Mouse (Mus musculus): ENCODE measurements around the gene Cdc42ep3. TPM values are rescaled to one million over a fixed set of nuclear protein-coding genes. Genes with fewer than 3 reads are reported as not detected.
A peak's percentile ranks its signal among the peaks of the same experiment; 100 is the strongest.

Gene Cdc42ep3
- polyA plus RNA-seq, 1 experiment from 2014 or later: 44.3 TPM

GRCm38 (mm10) chr17:79341946-79342470, 12.9 kb downstream of the Cdc42ep3 start:
- Histone ChIP-seq H3K4me1 (replicated peaks) (peaks cover 27% of the 10 kb centered on the region), H3K27ac (no peak overlapping the region), H3K9me3 (no peaks in the 10 kb centered on the region), H3K27me3 (no peaks in the 10 kb centered on the region), H3K36me3 (peaks cover 2% of the 10 kb centered on the region; the same call in 1 of the 2 replicates), H3K9ac (no peak overlapping the region), H3K4me2 (no peak overlapping the region), H3K4me3 (no peak overlapping the region)
- ATAC-seq (ENCODE audit: low FRiP score): no peak
- 73% methylated on average over 7 of the region's 7 CpGs for WGBS

DNA sequence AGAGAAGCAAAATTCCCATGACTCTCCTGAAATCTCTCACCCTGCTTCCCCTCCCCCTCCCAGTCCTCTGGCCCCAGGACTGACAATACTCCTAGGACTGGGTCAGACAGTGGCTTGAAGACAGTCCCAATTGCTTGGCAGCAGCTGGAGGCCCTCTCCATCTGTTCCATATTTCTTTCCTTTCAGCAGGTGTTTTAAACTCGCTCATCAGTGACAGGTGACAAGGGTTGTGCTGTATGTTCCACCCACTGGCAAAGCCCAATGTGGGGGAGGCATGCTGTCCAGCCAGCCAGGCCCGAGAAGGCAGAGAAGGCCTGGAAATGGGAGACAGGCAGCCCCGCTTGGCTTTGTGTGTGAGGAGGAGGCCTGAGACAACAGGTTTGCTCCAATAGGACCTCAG, 17.4 kb downstream of the Cdc42ep3 start:
- no peak overlapping the region for H3K9ac ChIP-seq
- peaks cover 23% of the 10 kb centered on the region for H3K36me3 ChIP-seq
- peaks cover 5% of the 10 kb centered on the region for H3K4me1 ChIP-seq (replicated peaks)
- no peak for ATAC-seq (ENCODE audit: low FRiP score)
- 85% methylated on average over 3 of the region's 3 CpGs for WGBS
- no peaks in the 10 kb centered on the region for H3K27me3 ChIP-seq
- H3K4me3 ChIP-seq: no peak overlapping the region
- H3K4me2 ChIP-seq: no peak overlapping the region
- no peak overlapping the region for H3K27ac ChIP-seq
- no peaks in the 10 kb centered on the region for H3K9me3 ChIP-seq

DNA sequence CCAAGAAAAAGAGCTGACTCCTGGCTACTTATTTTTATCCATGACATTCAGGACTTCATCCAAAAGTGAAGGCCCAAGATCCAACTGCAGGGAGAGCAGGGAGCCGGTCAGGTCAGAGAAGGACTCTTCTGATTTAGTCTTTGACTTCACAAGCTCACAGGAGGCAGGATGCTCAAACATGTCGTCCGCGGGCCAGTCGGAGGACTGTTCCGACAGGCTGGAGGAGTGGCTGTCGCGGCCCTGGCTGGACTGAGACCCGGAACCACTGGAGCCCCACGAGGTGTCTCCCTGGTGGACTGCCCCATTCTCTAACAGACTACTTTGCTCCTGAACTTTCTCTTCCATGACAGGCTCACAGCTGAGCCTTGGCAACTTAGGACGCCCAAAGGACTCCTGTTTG, 20.2 kb downstream of the Cdc42ep3 start:
- H3K4me2 ChIP-seq: no peak overlapping the region
- no peak overlapping the region for H3K4me3 ChIP-seq
- H3K9ac ChIP-seq: no peak overlapping the region
- no peaks in the 10 kb centered on the region for H3K9me3 ChIP-seq
- ATAC-seq (ENCODE audit: low FRiP score): no peak
- WGBS: 90% methylated on average over 11 of the region's 11 CpGs
- H3K27me3 ChIP-seq: no peaks in the 10 kb centered on the region
- H3K36me3 ChIP-seq: peaks cover 26% of the 10 kb centered on the region
- peaks cover 5% of the 10 kb centered on the region; the same call in 1 of the 2 replicates for H3K4me1 ChIP-seq (replicated peaks)
- no peak overlapping the region for H3K27ac ChIP-seq

DNA sequence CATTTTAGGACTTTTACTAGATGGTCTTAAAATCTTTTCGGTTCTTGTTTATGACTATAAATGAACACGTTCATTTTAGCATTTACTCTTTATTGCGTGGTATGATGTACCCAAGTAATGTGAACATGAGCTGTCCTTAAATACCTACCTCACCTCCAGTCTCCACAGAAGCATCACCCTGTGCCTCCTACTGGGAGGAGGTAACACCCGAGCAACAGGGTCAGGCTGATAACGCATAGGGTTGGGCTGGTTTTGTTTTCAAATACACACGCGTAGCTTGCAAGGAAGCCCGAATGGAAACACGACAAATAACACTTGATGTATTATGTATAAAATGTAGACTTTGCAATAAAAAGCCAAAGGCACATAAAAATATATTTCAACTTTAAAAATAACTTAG, 21.2 kb downstream of the Cdc42ep3 start:
- WGBS: 90% methylated on average over 9 of the region's 9 CpGs
- no peak for ATAC-seq (ENCODE audit: low FRiP score)
- peaks cover 5% of the 10 kb centered on the region; the same call in 1 of the 2 replicates for H3K4me1 ChIP-seq (replicated peaks)
- H3K27ac ChIP-seq: no peak overlapping the region
- no peaks in the 10 kb centered on the region for H3K9me3 ChIP-seq
- no peak overlapping the region for H3K4me3 ChIP-seq
- H3K4me2 ChIP-seq: no peak overlapping the region
- peaks cover 26% of the 10 kb centered on the region for H3K36me3 ChIP-seq
- no peaks in the 10 kb centered on the region for H3K27me3 ChIP-seq
- no peak overlapping the region for H3K9ac ChIP-seq

DNA sequence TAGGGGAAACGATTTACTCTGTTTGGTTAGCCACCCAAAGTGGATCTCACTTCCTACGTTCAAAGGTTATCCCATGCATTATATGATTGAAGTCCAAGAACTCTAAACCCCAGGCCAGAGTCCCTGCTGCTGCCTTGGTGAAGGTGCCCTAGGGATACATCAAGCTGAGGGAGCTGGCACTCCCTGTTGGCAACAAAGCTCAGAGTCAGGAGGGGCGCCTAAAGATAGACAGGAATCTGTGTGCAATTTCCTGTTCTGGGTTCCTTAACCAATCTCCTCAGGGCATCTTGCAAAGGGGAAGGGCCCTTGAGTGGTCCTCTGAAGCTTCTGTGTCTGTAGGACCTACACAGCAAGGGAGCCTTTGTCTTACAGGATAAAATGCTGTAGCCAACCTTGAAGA, 22.0 kb downstream of the Cdc42ep3 start:
- WGBS: 91% methylated on average over 3 of the region's 3 CpGs
- H3K36me3 ChIP-seq: peaks cover 26% of the 10 kb centered on the region
- peaks cover 5% of the 10 kb centered on the region; the same call in 1 of the 2 replicates for H3K4me1 ChIP-seq (replicated peaks)
- ATAC-seq (ENCODE audit: low FRiP score): no peak
- H3K4me2 ChIP-seq: no peak overlapping the region
- no peaks in the 10 kb centered on the region for H3K27me3 ChIP-seq
- H3K4me3 ChIP-seq: no peak overlapping the region
- H3K9ac ChIP-seq: no peak overlapping the region
- H3K27ac ChIP-seq: no peak overlapping the region
- no peaks in the 10 kb centered on the region for H3K9me3 ChIP-seq

DNA sequence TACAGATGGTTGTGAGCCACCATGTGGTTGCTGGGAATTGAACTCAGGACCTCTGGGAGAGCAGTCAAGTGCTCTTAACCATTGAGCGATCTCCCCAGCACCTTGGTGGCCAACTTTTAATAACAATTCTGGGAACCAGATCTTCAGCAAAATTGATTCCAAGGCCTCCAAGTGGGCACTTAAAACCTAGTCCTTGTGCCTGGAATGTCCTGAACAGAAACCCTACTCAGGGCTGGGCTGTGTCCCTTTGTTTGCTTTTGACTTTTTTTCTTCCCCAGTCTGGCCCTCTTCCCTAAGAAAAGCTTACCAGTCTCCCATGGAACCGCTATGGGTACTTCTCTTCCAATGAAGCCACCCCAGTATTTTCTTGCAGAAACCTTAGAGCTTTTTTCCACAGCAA, 24.5 kb downstream of the Cdc42ep3 start:
- no peak for ATAC-seq (ENCODE audit: low FRiP score)
- H3K4me3 ChIP-seq: no peak overlapping the region
- H3K9me3 ChIP-seq: no peaks in the 10 kb centered on the region
- H3K4me1 ChIP-seq (replicated peaks): peaks cover 11% of the 10 kb centered on the region
- peaks cover 21% of the 10 kb centered on the region for H3K36me3 ChIP-seq
- no peak overlapping the region for H3K9ac ChIP-seq
- no peak overlapping the region for H3K4me2 ChIP-seq
- H3K27ac ChIP-seq: no peak overlapping the region
- 94% methylated on average over 2 of the region's 2 CpGs for WGBS
- no peaks in the 10 kb centered on the region for H3K27me3 ChIP-seq

DNA sequence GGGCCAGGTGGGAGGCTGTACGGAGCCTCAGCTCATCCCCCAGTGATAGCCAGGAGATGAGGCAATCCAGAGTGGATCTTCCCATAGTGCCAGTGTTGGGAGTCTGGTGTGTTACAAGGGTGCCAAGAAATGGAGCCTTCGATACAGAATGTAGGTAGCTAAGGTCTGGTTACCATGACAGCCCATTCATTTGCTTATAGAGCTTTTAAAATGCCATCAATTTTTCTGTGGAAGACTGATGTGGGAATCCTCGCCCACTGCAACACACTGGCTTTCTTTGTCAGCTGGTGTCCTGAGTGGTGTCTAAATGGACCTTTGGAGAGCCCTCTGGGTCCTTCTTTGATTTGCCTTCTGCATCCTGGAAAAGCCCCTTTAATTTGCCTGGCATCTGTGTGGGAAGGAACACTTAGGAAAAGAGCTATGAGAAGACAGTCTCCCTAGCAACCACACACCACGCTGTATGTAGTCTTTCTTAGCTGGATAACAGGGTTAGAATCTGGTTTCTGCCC, 28.0 kb downstream of the Cdc42ep3 start:
- peaks cover 11% of the 10 kb centered on the region for H3K4me1 ChIP-seq (replicated peaks)
- no peaks in the 10 kb centered on the region for H3K9me3 ChIP-seq
- H3K9ac ChIP-seq: no peak overlapping the region
- H3K4me3 ChIP-seq: no peak overlapping the region
- H3K36me3 ChIP-seq: no peaks in the 10 kb centered on the region
- H3K27me3 ChIP-seq: no peaks in the 10 kb centered on the region
- WGBS: 52% methylated on average over 4 of the region's 4 CpGs
- H3K4me2 ChIP-seq: no peak overlapping the region
- peak; percentile 84 for ATAC-seq (ENCODE audit: low FRiP score)
- 0 out of 2 replicates have a peak overlapping the region, but pooled peaks have one; percentile 44 for H3K27ac ChIP-seq

DNA sequence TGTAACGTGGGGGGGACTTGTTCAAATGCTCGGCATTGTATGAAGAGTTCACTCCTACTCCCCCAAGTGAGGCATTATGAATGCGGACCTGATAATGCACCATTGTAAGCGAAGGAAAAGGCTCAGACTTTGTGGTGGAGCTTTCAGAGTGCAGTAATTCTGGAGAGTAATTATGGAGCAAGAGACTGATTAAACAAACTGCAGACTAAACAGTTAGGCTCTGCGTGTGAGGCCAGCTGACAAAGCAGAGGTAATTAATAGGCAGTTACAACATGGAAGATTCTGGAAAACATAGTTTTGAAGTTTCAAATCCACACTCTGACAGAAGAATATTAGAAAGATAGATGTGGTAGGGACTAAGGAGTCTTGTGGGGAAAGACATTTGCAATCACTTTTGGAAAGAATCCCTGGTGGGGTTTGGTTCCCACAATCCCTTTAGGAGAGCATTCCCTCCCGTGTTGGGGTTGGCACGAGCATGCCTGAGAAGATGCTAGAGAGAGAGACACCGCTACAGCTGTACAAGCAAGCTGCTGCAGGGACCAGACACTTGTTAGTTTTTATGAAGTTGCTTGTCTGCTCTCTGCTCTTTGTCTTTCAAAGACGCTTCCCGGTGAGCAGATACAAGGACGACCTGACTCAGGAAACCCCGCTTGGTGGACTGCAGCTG, 37.7 kb downstream of the Cdc42ep3 start:
- Histone ChIP-seq H3K4me3 (no peak overlapping the region), H3K9ac (no peak overlapping the region), H3K36me3 (no peaks in the 10 kb centered on the region), H3K4me2 (no peak overlapping the region), H3K4me1 (replicated peaks) (no peaks in the 10 kb centered on the region), H3K27me3 (no peaks in the 10 kb centered on the region), H3K9me3 (no peaks in the 10 kb centered on the region), H3K27ac (no peak overlapping the region)
- 70% methylated on average over 12 of the region's 12 CpGs for whole genome bisulfite sequencing
- no peak for ATAC-seq (ENCODE audit: low FRiP score)

DNA sequence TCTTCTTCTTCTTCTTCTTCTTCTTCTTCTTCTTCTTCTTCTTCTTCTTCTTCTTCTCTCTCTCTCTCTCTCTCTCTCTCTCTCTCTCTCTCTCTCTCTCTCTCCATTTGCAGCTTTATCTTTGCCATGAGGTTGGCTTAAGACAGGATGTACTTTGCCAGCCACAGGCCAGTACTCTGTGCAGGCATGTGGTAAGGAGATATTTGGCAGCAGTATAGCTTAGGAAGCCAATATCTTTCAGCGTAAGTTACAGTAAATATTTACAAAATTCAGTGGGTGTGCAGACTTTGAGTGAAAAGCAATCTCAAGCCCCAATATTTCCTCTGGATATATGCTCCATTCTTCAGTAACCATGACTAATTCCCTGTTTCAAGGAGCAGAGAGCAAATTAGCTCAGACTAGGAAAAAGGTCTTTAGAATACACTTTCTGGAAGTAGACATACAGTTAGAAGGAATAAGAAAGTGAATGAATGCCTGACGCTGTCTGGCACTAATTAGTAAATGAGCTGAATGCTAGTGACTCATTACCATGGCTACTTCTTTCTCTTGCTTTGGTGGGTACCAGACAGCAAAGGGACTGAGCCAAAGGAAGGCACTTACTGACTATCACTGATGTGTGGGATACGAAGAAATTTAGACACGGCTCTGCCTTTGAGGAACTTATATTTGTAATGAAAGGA, 39.3 kb downstream of the Cdc42ep3 start:
- Histone ChIP-seq H3K4me3 (no peak overlapping the region), H3K9ac (no peak overlapping the region), H3K4me2 (no peak overlapping the region), H3K4me1 (replicated peaks) (no peaks in the 10 kb centered on the region), H3K36me3 (no peaks in the 10 kb centered on the region), H3K27ac (no peak overlapping the region), H3K9me3 (no peaks in the 10 kb centered on the region), H3K27me3 (no peaks in the 10 kb centered on the region)
- ATAC-seq (ENCODE audit: low FRiP score): no peak
- 67% methylated on average over 4 of the region's 4 CpGs for WGBS

- Histone ChIP-seq H3K27ac (no peak overlapping the region), H3K4me1 (replicated peaks) (no peaks in the 10 kb centered on the region), H3K27me3 (no peaks in the 10 kb centered on the region), H3K9me3 (no peaks in the 10 kb centered on the region), H3K9ac (no peak overlapping the region), H3K36me3 (no peaks in the 10 kb centered on the region), H3K4me2 (no peak overlapping the region), H3K4me3 (no peak overlapping the region)
- no peak for ATAC-seq (ENCODE audit: low FRiP score)
- WGBS: 86% methylated on average over 1 of the region's 1 CpGs
Observed at GRCm38 (mm10) chr17:79310465-79310864, 44.4 kb downstream of the Cdc42ep3 start.

DNA sequence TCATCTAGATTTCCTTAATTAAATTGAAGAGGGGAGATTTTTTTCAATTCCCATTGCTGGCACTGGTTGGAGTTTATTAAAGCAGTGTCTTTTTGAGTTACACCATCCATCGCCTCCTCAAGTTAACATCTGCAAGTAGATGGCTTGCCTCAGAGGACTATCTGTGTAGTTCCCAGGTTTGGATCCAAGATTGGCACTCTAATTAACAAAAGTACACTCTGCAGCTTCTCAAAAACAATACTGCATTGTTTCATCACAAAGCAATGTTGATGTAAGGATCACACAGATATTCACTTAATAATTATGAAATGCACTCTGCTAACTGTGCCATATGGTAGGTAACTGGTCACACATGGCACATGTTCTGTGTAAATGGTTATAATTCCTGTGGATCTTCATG, 45.4 kb downstream of the Cdc42ep3 start:
- Histone ChIP-seq H3K4me3 (no peak overlapping the region), H3K4me2 (no peak overlapping the region), H3K36me3 (no peaks in the 10 kb centered on the region), H3K4me1 (replicated peaks) (no peaks in the 10 kb centered on the region), H3K27me3 (no peaks in the 10 kb centered on the region), H3K9me3 (no peaks in the 10 kb centered on the region), H3K9ac (no peak overlapping the region), H3K27ac (no peak overlapping the region)
- 86% methylated on average over 1 of the region's 1 CpGs for WGBS
- no peak for ATAC-seq (ENCODE audit: low FRiP score)

- H3K27ac ChIP-seq: no peak overlapping the region
- no peaks in the 10 kb centered on the region for H3K9me3 ChIP-seq
- H3K4me2 ChIP-seq: no peak overlapping the region
- 74% methylated on average over 7 of the region's 7 CpGs for WGBS
- H3K27me3 ChIP-seq: no peaks in the 10 kb centered on the region
- H3K4me1 ChIP-seq (replicated peaks): no peaks in the 10 kb centered on the region
- no peak overlapping the region for H3K4me3 ChIP-seq
- H3K36me3 ChIP-seq: no peaks in the 10 kb centered on the region
- ATAC-seq (ENCODE audit: low FRiP score): no peak
- no peak overlapping the region for H3K9ac ChIP-seq
Observed at GRCm38 (mm10) chr17:79305644-79306043, 49.2 kb downstream of the Cdc42ep3 start.
